Mouse (Mus musculus): ENCODE measurements at regions not wholly inside any gene's neighbourhood (a gene's known extent, or its start where the extent isn't known, plus 50 kb on each side); places are given as distances from the start of the nearest gene placed in this dataset.

- no peak for DNase-seq (ENCODE audit: low spot score in 2 of 2)
Measured at GRCm38 (mm10) chr13:99847531-99847930, 53.4 kb downstream of the Cartpt start.

GRCm38 (mm10) chr13:99842626-99843025, 58.3 kb downstream of the Cartpt start:
- peak; percentile 39 to 54 for DNase-seq (ENCODE audit: low spot score in 2 of 2)

- no peak for DNase-seq (ENCODE audit: low spot score in 2 of 2)
Measured at GRCm38 (mm10) chr13:99839446-99839845, 61.4 kb downstream of the Cartpt start.

GRCm38 (mm10) chr13:99837772-99838425, 63.0 kb downstream of the Cartpt start:
- peak; percentile 73 to 89 for DNase-seq (ENCODE audit: low spot score in 2 of 2)

GRCm38 (mm10) chr13:99837180-99837579, 63.7 kb downstream of the Cartpt start:
- DNase-seq (ENCODE audit: low spot score in 2 of 2): no peak

GRCm38 (mm10) chr13:99836586-99836985, 64.3 kb downstream of the Cartpt start:
- no peak for DNase-seq (ENCODE audit: low spot score in 2 of 2)

GRCm38 (mm10) chr13:99835518-99835917, 65.4 kb downstream of the Cartpt start:
- no peak for DNase-seq (ENCODE audit: low spot score in 2 of 2)

- DNase-seq (ENCODE audit: low spot score in 2 of 2): peak; percentile 43 to 80
Measured at GRCm38 (mm10) chr13:99830080-99830724, 70.7 kb downstream of the Cartpt start.

- no peak for DNase-seq (ENCODE audit: low spot score in 2 of 2)
Measured at GRCm38 (mm10) chr13:99827573-99827972, 73.3 kb downstream of the Cartpt start.

- DNase-seq (ENCODE audit: low spot score in 2 of 2): no peak
Measured at GRCm38 (mm10) chr13:99824625-99825024, 76.3 kb downstream of the Cartpt start.

GRCm38 (mm10) chr13:99816666-99817065, 84.2 kb downstream of the Cartpt start:
- no peak for DNase-seq (ENCODE audit: low spot score in 2 of 2)

- no peak for DNase-seq (ENCODE audit: low spot score in 2 of 2)
Measured at GRCm38 (mm10) chr13:99815786-99816185, 85.1 kb downstream of the Cartpt start.

GRCm38 (mm10) chr13:99814801-99815200, 86.1 kb downstream of the Cartpt start:
- no peak for DNase-seq (ENCODE audit: low spot score in 2 of 2)

- no peak for DNase-seq (ENCODE audit: low spot score in 2 of 2)
Measured at GRCm38 (mm10) chr13:99814033-99814556, 86.8 kb downstream of the Cartpt start.

- no peak for DNase-seq (ENCODE audit: low spot score in 2 of 2)
Measured at GRCm38 (mm10) chr13:99794448-99794847, 106.4 kb downstream of the Cartpt start.

- DNase-seq (ENCODE audit: low spot score in 2 of 2): no peak
Measured at GRCm38 (mm10) chr13:99793786-99794435, 107.0 kb downstream of the Cartpt start.

- no peak for DNase-seq (ENCODE audit: low spot score in 2 of 2)
Measured at GRCm38 (mm10) chr13:99793001-99793400, 107.9 kb downstream of the Cartpt start.

GRCm38 (mm10) chr13:99790951-99791350, 109.9 kb downstream of the Cartpt start:
- no peak for DNase-seq (ENCODE audit: low spot score in 2 of 2)

- no peak for DNase-seq (ENCODE audit: low spot score in 2 of 2)
Measured at GRCm38 (mm10) chr13:99787760-99788159, 113.1 kb downstream of the Cartpt start.

GRCm38 (mm10) chr13:99785427-99785826, 115.5 kb downstream of the Cartpt start:
- no peak for DNase-seq (ENCODE audit: low spot score in 2 of 2)

- DNase-seq (ENCODE audit: low spot score in 2 of 2): no peak
Measured at GRCm38 (mm10) chr13:99784314-99784713, 116.6 kb downstream of the Cartpt start.

- DNase-seq (ENCODE audit: low spot score in 2 of 2): no peak
Measured at GRCm38 (mm10) chr13:99782883-99783721, 117.8 kb downstream of the Cartpt start.
